Mouse (Mus musculus): Measurements from ENCODE around the gene Mrps34. TPM values are rescaled to one million over a fixed set of nuclear protein-coding genes. Genes with fewer than 3 reads are reported as not detected.

Mrps34 gene
- total and polyA plus RNA-seq, 3 experiments: 56.5 to 80.5 (median 57.2) TPM

DNA sequence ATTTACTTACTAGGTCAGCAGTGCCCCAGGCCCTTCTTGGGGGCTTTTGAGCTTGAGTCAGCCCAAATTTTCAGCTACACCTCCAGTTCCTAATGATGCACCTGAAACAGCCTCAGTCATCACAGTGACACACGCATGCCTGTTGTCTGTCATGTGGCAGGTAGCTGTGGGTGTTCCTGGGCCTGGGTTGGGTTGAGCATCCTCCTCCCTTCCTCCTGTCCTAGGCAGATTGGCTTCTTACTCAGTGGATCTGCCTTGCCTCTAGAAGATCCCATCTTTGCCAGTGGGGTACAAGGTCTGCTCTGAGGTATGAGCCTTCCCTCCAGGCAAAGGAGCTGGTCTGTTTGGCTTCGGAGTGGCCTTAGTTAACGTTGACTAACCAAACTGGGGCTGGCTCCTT is 6.1 kb upstream of the Mrps34 start:
- no peaks in the 10 kb centered on the region for H3K27me3 ChIP-seq (replicated peaks)
- peaks cover 52 to 73% of the 10 kb centered on the region in 2 experiments for H3K36me3 ChIP-seq (replicated peaks in 1 of 2; ENCODE audit: control insufficient read depth in 1 of 2, insufficient read depth in 1 of 2, low read length in 1 of 2)
- no peak overlapping the region for H3K4me3 ChIP-seq (replicated peaks in 1 of 3; ENCODE audit: low read depth in 2 of 3, low read length in 2 of 3, poor library complexity in 1 of 3)
- in situ Hi-C loops (cut with MboI; ENCODE audit: low pct_ligation_motif_present, low pct_unique_long_range_greater_than_20kb, low sequenced_read_pairs) (loop anchor here (5.0 kb wide), 2 partner anchors 37 to 147 kb away; partner anchors contain the start of gene Fahd1), dilution Hi-C loops (cut with MboI; ENCODE audit: extremely low pct_ligation_motif_present, extremely low pct_unique_long_range_greater_than_20kb, low sequenced_read_pairs) (no loop called here)
- TF ChIP-seq USF2 (conservative IDR thresholded peaks at IDR 0.05; ENCODE audit: low read depth, low read length): no peak
- TF ChIP-seq EP300 (IDR thresholded peaks at IDR 0.05; ENCODE audit: low read length): no peak
- TF ChIP-seq TBP (conservative IDR thresholded peaks at IDR 0.05; ENCODE audit: low read depth, low read length): no peak
- TF ChIP-seq MYC (IDR thresholded peaks at IDR 0.05; ENCODE audit: low read depth, low read length): no peak
- TF ChIP-seq ZKSCAN1 (IDR thresholded peaks at IDR 0.05; ENCODE audit: borderline replicate concordance, low read depth, low read length): no peak
- no peak for TF ChIP-seq MEF2A (IDR thresholded peaks at IDR 0.05; ENCODE audit: borderline replicate concordance, low read depth, low read length)
- TF ChIP-seq CHD2 (IDR thresholded peaks at IDR 0.05; ENCODE audit: low read length): peak; percentile 26; the same call in 1 of the 2 replicates
- no peak for TF ChIP-seq BHLHE40 (IDR thresholded peaks at IDR 0.05; ENCODE audit: low read depth, low read length)
- TF ChIP-seq POLR2AphosphoS2 (IDR thresholded peaks at IDR 0.05; ENCODE audit: low read depth, low read length): peak; percentile 20; the same call in 1 of the 2 replicates
- H3K9me3 ChIP-seq (replicated peaks; ENCODE audit: low read length): no peaks in the 10 kb centered on the region
- peaks cover 18% of the 10 kb centered on the region for H3K79me2 ChIP-seq (replicated peaks; ENCODE audit: control insufficient read depth, extremely low read depth, insufficient read depth, poor library complexity, severe bottlenecking)
- no peak for DNase-seq (ENCODE audit: extremely low read depth)
- peaks cover 14 to 83% of the 10 kb centered on the region in 2 experiments for H3K4me1 ChIP-seq (ENCODE audit: control insufficient read depth in 1 of 2, insufficient read depth in 2 of 2)
- no peak overlapping the region for H3K4me2 ChIP-seq (ENCODE audit: insufficient read depth, low read depth, poor library complexity, severe bottlenecking)
- H3K9ac ChIP-seq (ENCODE audit: insufficient read depth, low read depth): no peak overlapping the region
- no peak overlapping the region for H3K27ac ChIP-seq (ENCODE audit: insufficient read depth, low read depth)

DNA sequence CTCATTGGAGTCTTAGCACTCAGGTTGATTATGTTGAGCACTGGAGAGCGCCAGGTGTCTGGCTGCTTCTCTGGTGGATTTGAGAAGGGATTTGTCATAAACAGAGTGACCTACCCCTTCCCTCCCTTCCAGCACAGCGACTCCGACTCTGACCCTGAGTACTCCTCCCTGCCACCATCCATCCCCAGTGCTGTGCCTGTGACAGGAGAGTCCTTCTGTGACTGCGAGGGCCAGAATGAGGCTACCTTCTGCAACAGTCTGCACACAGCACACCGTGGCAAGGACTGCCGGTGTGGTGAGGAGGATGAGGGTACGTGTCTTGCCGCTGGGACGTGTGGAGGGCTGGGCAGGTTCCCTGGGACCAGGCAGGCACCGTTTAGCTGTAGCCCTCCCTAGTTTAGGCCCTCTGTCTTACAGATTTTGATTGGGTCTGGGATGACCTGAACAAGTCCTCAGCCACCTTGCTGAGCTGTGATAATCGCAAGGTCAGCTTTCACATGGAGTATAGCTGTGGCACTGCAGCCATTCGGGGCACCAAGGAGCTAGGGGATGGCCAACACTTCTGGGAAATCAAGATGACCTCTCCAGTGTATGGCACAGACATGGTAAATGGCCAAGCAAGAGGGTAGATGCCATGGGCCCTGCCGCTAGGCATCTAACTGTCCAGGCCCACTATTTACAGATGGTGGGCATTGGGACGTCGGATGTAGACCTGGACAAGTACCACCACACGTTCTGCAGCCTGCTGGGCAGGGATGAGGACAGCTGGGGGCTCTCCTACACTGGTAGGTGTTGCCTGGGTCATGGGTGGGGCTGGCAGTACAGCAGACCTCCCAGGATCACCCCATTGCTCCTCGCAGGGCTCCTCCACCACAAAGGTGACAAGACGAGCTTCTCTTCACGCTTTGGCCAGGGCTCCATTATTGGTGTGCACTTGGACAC is 4.5 kb upstream of the Mrps34 start:
- no peak for DNase-seq (ENCODE audit: extremely low read depth)
- no peaks in the 10 kb centered on the region for H3K27me3 ChIP-seq (replicated peaks)
- peaks cover 22% of the 10 kb centered on the region for H3K79me2 ChIP-seq (replicated peaks; ENCODE audit: control insufficient read depth, extremely low read depth, insufficient read depth, poor library complexity, severe bottlenecking)
- H3K36me3 ChIP-seq (replicated peaks in 1 of 2; ENCODE audit: control insufficient read depth in 1 of 2, insufficient read depth in 1 of 2, low read length in 1 of 2): peaks cover 41 to 57% of the 10 kb centered on the region in 2 experiments
- in situ Hi-C loops (cut with MboI; ENCODE audit: low pct_ligation_motif_present, low pct_unique_long_range_greater_than_20kb, low sequenced_read_pairs): no loop called here
- no peak overlapping the region for H3K9ac ChIP-seq (ENCODE audit: insufficient read depth, low read depth)
- dilution Hi-C loops (cut with MboI; ENCODE audit: extremely low pct_ligation_motif_present, extremely low pct_unique_long_range_greater_than_20kb, low sequenced_read_pairs): no loop called here
- H3K4me2 ChIP-seq (ENCODE audit: insufficient read depth, low read depth, poor library complexity, severe bottlenecking): no peak overlapping the region
- H3K4me3 ChIP-seq (replicated peaks in 1 of 3; ENCODE audit: low read depth in 2 of 3, low read length in 2 of 3, poor library complexity in 1 of 3): no peak overlapping the region
- TF ChIP-seq POLR2AphosphoS2 (IDR thresholded peaks at IDR 0.05; ENCODE audit: low read depth, low read length): peak; percentile 8; the same call in 1 of the 2 replicates
- no peak for TF ChIP-seq MAZ (IDR thresholded peaks at IDR 0.05; ENCODE audit: low read depth, low read length)
- TF ChIP-seq USF2 (conservative IDR thresholded peaks at IDR 0.05; ENCODE audit: low read depth, low read length): no peak
- 0 out of 2 replicates have a peak, but pooled peaks have one; percentile 18 for TF ChIP-seq CHD2 (IDR thresholded peaks at IDR 0.05; ENCODE audit: low read length)
- no peak for TF ChIP-seq BHLHE40 (IDR thresholded peaks at IDR 0.05; ENCODE audit: low read depth, low read length)
- 0 out of 2 replicates have a peak overlapping the region, but pooled peaks have one; percentile 18 for H3K27ac ChIP-seq (ENCODE audit: insufficient read depth, low read depth)
- peaks cover 9 to 73% of the 10 kb centered on the region in 2 experiments for H3K4me1 ChIP-seq (ENCODE audit: control insufficient read depth in 1 of 2, insufficient read depth in 2 of 2)
- no peaks in the 10 kb centered on the region for H3K9me3 ChIP-seq (replicated peaks; ENCODE audit: low read length)
